Mouse (Mus musculus) B cell, adult 2 months (primary cell): ENCODE results near the gene Mtx1.
"Not testable (repeated sequence)": the region's sequence is repeated elsewhere in the genome, so short reads cannot be mapped to it uniquely, and the experiment has no call there.

Experiments used
- DNase-seq, 2 experiments: peaks; one replicate each; pipeline ENCODE4 v3.0.0; 2022

Gene Mtx1

DNA sequence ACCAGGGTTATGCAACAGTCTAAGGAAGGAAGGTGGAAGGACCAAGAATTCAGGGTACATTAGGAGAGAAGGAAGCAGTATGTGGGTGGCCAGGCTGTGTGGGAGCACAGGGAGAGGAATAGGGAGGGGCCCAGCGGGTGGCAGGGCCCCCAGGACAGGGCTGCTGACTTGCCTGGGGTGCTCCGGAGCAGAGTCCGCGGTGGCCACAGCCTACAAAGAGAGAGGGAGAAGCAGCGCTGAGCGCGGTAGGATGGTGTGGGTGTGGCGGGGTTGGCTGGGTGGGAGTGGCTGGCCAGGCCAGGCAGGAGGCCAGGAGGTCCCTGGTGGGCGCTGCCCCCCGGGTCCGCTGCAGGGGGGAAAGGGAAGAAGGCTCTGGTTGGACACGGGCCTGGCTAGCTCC, 11.6 kb upstream of the Mtx1 start:
- no peak for DNase-seq

DNA sequence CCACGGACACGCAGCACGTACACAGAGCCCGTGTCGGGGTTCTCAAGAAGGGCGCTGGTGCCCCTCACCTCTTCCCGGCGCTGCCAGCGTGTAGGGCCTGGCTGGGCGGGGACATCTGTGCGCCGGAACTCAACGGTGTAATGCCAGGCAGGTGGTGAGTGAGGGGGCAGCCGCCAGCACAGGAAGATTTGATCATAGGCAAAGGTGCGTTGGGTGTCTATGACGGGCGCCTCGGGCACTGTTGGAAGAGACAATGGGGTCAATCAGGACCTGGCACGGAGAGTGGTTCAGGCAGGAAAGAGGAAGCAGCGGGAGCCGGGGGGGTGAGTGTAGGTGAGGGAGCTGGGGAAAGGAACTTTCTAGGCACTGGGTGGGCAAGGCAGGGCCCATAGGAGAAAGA, 10.8 kb upstream of the Mtx1 start:
- no peak for DNase-seq

DNA sequence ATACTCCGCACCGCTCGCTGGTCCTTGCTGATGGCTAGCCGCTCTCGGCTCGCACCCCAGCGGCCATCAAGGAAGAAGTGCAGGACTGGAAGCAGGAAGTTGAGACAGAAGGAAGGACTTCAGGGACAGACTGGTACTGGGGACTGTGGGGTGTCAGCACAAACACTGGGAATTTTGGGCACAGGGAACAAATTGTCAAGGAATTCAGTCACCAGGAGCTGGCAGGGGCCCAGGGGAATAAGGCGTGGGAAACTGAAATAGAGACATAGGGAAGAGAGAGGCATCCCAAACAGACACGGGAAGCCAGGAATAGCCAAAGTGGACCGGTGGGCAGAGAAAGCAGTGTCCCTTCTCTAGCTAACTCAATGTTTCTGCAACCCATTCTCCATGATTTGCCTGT, 9.6 kb upstream of the Mtx1 start:
- DNase-seq, result no peak

DNA sequence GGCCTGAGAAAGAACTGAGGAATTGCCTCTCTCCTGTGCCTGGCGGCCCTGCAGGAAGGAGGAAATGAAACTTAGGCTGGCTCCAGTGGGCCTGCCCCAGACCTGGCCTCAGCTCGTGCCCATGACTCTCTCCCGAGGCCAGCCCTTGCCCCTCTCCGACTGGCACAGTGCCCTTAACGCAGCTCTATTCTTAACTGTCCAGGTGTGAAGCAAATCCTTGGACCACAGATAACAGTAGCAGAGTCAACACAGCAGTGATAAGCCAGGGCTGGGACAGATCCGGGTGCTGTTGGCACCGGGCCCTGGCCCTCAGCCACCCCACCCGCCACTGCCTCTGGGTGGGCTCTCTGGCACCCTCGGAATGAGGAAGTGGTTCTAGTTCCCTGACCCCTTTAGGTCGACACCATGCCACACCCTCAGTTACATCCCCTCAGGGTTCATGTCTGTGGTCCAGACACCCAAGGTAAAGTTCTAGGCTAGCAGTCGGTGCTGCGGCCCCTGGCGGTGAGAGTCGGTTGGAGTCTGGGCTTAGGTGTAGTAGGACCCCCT, 6.7 kb upstream of the Mtx1 start:
- DNase-seq, result peak; percentile 60 to 63

DNA sequence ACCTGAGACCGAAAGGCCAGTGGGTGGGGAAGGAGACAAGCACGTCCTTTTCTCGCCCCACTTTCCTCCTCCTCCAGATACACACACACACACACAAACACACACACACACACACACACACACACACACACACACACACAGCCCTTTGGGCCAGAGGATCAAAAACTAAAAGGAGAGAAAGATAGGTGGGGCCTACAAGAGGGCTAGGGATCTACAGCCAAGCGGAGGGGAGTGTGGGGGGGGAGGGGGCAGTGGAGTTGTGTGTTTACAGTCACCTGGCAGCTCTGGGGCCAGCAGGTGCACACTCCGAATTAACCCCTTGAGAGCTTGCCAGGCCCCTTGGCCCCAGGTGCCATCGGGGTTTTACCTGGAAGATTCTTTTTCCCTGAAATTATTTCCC, 5.7 kb upstream of the Mtx1 start:
- no peak for DNase-seq

DNA sequence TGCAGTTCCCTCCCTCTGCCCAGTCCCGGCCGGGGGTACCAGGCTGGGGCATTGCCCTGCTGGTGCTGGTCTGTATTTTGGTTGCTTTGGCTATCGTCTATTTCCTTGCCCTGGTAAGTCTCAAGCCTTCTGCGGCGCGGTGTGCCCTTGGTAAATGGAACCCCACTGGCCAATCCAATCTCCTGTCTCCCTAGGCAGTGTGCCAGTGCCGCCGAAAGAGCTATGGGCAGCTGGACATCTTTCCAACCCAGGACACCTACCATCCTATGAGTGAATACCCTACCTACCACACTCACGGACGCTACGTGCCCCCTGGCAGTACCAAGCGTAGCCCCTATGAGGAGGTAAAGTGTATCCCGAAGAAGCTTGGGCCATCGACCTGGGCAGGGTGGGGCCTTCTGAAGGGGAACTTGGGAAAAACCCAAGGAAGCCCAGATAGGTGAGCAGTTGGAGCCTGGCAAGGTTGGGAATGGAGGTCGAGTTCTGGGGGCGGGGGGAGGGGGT, 4.9 kb upstream of the Mtx1 start:
- DNase-seq, result no peak

DNA sequence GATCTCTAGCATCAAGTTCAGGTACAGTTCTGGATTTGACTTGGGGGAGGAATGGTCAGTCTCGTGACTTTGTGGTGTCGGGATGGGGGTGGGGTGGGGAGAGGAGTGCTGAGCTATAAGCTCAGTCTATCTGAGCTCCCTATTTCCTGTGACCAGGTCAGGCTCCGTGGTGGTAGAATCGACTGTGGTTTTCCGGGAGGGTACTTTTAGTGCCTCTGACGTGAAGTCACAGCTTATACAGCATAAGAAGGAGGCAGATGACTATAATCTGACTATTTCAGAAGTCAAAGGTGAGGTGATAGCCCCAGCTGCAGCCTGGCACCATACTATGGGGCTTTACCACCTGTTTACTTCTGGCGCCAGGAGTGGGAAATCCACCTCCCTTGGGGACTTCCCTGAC, 4.5 kb upstream of the Mtx1 start:
- peak in 1 of 2 experiments; percentile 33 for DNase-seq

DNA sequence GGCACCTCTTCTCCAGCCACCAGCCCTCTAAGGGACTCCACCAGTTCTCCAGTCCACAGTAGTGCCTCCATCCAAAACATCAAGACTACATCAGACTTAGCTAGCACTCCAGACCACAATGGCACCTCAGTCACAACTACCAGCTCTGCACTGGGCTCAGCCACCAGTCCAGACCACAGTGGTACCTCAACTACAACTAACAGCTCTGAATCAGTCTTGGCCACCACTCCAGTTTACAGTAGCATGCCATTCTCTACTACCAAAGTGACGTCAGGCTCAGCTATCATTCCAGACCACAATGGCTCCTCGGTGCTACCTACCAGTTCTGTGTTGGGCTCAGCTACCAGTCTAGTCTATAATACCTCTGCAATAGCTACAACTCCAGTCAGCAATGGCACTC, 3.7 kb upstream of the Mtx1 start:
- DNase-seq, result no peak

DNA sequence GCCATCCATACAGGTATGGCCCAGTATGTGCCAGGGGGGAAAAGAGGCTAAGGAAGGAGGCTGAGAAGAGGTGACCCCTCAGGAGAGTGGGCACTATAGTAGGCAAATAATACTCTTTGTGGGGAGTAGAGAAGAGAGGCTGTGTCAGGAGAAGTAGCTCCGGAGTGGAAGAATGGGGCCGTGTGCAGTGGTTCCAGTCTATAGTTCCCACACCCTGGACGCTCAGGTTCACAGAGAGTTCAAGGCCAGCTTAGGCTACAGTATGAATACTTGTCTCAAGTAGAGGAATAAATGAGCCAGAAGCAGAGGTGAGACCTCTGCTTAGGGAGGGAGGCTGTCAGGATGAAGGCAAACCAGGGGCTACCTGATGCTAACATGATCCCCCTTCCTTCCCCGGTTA, 2.4 kb upstream of the Mtx1 start:
- DNase-seq, result no peak

DNA sequence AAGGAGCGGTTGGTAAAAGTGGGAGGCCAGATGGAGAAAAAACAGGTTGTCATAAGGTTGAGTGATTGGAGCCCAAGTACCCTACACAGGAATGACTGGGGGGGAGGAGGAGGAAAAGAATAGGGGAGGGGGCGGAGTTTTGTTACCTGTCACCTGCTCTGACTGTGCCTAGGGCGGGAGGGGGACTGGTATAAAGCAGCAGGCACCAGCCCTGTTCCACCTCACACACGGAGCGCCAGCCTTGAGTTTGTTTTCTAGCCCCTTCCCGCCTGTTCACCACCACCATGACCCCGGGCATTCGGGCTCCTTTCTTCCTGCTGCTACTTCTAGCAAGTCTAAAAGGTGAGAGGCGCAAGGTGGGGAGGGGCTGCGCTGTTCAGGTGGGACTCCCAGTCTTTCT, 1.9 kb upstream of the Mtx1 start, which contains the start of gene Muc1:
Gene Muc1 (plus strand): TSS at position 222 of the 400 bp plus-strand sequence.
- DNase-seq, result no peak

DNA sequence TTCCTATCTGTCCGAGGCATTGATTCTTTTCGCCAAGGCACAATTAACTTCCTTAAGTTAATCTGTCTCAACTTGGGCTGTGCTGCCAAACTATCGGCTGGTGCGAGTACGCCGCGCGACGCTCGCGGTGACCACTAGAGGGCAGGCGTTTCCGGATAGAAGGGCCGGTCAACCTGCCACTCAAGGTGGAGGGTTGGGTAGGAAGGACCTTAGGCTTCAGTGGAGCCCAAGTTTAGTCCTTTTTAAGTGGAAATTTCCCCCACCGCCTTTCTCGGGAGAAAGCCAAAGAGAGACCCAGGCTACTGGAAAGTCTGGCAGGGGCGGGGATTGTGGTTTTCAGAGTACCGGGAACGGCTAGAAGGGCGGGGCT, 1.3 kb upstream of the Mtx1 start:
- DNase-seq, result peak; percentile 91

DNA sequence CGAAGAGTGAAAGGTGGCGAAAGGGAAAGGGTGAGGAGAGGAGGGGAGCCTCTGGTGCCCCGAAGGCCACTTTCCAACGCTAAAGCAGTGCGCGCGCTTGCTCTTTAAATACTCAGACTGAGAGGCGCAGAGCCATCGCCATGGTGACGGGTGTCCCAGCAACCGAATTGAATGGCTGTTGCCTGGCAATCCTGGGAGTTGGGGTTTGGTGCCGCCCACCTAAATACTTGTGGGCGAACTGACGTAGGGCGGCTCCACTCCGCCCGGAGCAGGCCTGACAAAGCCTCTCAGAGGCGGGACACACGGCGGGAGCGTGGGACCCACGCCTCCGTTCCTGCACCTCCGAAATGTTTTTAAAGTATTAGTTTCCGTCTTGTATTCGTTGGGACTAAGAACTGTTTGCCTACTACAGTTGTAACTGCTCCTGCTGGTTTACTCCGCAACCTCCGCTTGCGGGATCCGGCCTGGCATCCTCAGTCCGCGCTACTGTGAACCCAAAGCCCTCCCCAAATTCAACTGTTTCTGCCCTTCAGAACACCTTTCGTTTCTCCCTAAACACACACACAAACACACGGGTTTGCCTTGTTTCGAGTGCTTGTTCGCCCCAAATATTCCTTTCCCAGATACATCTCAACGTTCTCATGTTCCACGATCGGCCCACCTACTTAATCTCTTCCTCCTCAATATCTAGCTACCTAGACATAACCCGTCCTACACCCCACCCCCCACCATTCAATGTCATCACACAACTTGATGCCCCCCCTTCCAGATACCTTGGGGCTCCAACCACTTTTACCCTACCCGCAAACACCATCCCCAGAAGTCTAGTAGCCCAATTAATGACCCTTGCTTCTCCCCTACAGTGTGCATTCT, 655 bp upstream of the Mtx1 start:
- DNase-seq, result peak; percentile 64

DNA sequence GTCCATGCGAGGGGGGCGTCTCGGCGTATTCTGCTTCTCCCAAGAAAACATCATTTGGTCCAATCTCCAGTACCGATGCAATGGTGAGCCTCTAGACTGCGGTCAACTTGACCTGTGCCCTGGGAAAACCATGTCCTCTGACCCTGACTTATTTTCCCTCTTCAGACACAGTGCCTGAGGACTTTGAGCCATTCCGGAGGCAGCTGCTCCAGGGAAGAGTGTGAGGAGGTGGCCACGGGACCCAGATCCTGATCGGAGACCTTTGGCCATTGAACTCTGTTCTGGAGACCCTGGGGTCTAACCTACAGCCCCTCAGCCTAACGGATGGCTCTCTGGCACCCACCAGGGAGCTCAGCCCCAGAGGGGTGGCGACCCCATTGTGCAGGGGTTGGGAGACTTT, 527 bp downstream of the Mtx1 start:
- no peak for DNase-seq

DNA sequence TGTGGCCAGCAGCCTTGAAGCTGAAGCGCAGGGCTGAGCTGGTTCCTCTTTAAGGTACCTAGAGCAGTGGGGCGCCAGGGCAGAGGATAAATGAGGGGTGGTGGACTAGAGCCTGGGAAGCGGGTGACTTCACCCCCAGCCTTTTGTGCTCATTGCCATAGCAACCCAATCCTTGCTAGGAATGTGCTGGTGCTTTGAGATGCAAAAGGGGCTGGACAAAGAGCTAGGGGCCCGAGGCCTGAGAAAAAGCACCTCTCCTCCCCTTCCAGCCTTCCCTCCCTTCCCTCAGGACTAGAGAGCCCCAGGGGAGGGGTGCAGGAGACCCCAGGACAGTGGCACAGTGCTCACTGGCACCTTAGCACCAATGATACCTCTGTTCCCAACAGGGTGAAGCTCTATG, 970 bp downstream of the Mtx1 start:
- no peak for DNase-seq

DNA sequence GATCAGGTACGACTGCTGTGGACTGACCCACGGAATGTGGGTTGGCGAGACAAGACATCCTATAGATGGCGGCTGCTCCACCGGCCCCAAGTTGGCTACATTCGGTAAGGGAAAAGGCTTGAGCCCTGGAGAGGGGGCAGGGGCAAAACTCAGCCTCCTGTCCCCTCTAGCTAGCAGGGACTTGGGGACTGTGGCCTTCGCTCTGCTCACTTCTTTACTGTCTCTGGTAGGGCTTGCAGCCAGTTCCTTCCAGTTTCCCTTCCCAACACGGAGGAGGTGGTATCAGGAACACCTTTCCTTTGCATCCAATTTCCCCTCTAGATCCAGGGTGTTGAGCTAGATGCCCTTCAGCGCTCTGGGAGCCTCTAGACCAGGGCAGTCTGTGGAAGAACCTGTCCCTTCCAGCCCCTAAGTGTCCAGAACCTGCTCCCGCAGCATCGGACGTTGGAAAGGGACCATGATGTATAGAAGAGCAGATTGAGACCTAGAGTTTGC, 1.5 kb downstream of the Mtx1 start:
- DNase-seq, result no peak

DNA sequence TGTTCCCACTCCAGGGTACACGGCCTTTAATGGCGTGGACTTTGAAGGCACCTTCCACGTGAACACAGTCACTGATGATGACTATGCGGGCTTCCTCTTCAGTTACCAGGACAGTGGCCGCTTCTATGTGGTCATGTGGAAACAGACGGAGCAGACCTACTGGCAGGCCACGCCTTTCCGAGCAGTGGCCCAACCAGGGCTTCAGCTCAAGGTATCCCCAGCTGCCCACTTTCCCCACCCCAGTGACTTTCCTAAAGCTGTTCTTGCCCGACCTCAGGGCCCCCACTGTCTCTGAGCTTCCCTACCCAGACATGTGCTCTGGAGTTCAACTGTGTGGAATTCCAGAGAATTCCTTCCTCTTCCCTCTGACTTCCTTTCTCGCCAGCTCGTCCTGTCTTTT, 2.1 kb downstream of the Mtx1 start:
- DNase-seq, result no peak

DNA sequence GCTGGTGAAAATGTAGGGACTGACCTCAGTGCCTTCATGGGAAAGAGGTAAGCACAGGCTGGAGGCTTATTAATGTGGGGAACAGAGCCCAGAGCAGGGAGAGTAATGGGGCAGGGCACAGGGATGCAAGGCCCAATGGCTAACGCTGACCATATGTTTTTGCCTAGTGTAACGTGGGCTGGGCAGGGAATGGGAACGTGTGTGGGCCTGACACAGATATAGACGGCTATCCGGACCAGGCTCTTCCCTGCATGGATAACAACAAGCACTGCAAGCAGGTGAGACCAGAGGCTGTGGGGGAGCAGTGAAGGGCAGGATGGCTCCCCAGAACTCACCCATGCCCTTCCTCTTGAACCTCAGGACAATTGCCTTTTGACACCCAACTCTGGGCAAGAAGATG, 5.7 kb downstream of the Mtx1 start:
- DNase-seq, result no peak

DNA sequence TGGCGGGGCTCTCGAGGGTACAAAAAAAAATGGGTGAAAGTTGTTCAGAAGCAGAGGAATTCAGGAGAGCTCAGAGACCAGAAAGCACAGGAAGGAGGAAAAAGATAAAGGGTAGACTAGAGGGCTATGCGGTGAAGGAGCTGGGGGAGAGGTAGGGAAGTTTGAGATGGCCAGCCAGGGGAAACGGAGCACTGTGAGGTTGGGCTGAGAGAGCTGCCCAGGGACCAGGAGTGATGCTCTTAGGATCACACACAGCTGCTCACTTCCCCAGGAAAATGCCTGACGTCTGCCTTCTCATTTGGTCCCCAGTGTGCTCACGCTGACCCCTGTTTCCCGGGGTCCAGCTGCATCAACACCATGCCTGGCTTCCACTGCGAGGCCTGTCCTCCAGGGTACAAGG, 7.3 kb downstream of the Mtx1 start:
- DNase-seq, result no peak

DNA sequence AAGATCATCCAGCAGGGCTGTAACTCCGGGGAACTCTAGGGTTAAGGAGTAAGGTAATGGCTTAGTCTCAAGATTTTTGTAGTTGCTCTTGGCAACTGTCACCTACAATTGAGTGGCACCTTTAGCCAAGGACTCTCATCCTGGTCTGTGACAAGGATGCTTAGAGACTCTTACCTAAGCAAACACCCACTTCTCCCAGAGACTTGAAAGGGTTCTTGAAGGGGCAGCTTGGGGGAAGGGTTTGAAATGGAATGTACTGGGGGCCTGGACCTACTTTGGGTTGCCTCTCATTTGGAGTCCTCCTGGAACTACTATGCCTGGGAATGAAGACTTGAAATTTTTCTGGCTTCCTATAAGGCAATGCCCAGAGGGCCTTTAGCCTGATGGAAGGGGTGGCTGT, 8.6 kb downstream of the Mtx1 start:
- DNase-seq, result no peak

DNA sequence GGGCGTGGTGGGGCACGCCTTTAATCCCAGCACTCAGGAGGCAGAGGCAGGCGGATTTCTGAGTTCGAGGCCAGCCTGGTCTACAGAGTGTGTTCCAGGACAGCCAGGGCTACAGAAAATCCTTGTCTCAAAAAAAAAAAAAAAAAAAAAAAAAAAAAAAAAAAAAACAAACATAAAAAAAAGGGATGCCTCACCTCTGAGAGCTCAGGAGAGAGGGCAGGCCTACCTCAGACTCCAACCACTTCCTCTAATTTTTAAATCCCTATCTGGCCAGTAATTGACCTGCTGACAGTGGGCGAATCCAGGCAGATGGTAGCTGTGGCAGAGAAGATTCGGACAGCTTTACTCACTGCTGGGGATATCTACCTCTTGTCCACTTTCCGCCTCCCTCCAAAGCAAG, 10.5 kb downstream of the Mtx1 start:
- DNase-seq, result not testable (repeated sequence)

DNA sequence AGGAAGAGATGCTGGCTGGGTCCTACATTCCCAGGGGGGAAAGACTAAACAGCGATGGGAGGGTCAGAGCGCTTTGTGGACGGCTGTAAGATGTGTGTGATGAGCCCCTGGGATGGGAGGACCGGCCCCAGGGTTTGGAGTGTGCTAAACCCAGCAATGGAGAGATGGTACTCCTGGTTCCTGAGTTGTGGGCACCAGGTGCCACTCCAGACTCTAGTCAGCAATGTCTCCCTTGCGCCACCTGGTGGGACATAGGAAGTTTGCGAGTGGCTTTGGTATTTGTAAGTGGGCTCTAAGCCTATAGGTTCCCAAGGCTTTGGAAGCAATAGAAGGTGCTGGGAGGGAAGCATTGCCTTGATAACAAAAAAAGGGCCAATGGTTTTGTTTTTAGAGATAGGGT, 11.0 kb downstream of the Mtx1 start:
- DNase-seq, result peak; percentile 90 to 92

DNA sequence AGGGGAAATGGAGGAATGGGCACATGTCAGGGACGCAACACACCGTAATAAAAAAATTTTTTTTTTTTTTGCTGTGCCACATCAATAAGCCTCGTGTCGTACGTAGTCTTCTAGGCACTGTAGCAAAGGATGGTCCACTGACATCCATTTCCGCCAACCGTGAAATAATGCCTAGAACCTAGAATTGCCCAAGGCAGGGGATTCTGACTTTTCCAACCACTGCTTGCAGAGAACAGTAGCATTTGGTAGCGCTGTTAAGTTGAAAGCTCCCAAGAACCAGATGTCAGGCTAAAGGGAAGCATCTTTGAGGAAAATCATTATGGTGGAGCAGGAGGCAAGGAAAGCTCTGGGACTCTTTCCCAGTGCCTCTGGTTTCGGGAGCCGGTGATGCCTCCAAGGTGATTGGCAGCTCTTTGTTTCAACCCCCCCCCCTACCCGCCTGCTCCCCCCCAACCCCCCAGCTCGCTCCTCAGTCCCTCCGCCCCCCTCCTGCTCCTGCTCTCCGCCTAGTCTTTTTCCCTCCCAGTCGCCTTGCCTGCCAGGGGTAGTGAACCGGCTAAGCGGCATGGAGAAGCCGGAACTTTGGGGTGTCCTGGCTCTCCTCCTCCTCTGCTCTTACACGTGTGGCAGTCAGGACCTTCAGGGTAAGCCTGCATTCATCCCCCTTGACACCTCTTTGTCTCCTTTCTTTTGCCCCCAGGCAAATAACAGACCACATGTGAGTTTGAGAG, 12.0 kb downstream of the Mtx1 start, which contains the start of gene Thbs3:
Gene Thbs3 (plus strand): TSS at position 500 of the 731 bp plus-strand sequence.
- peak in 1 of 2 experiments; percentile 26 for DNase-seq

DNA sequence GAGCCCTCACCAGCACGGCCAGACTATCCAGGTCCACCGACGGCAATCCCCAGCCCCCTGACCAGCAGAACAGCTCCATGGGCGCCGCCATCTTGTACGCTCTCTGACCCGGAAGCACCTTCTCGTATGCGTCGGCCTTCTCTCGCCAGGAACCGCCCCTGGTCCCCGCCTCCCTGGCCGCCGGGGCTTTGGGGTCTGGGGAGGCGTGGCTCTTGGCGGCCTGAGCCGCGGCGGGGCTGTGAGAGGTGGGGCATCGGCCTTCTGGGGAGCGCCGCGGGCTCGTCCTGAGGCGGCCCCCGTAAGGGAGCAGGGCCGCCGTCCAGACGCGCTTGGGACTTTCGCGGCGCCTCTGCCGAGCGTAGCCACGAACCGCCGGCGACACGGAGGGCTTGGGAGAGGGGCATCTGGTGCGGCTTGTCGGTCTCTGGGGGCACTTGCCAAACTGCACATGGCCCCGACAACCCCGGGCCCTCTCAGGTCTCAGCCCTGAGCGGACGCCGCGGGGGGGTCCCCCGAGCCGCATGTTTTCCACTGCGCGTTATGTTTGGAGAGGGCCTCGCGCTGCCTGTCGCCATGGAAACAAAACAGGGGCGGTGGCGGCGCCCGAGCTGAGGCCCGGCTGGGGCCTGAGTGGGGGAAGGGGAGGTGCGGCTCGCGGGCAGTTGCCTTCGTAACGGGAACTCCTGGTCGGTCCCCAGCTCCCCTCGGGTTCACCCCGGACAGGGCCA, 12.9 kb downstream of the Mtx1 start:
- peak; percentile 96 for DNase-seq
